Mouse (Mus musculus): Measurements from ENCODE around the gene Col4a3. TPM values are rescaled to one million over a fixed set of nuclear protein-coding genes. Genes with fewer than 3 reads are reported as not detected.
A peak's percentile ranks its signal among the peaks of the same experiment; 100 is the strongest.

Col4a3 gene
- total and polyA plus RNA-seq, 2 experiments from 2014 or later: 0.79 to 0.94 TPM

GRCm38 (mm10) chr1:82605347-82605746 lies 18.6 kb downstream of the Col4a3 start:
- ATAC-seq: peak; percentile 68
- H3K27me3 ChIP-seq (ENCODE audit: insufficient read depth, low read length): no peaks in the 10 kb centered on the region

GRCm38 (mm10) chr1:82605856-82606255 lies 19.1 kb downstream of the Col4a3 start:
- DNase-seq (ENCODE audit: low spot score): peak; percentile 10
- no peak for ATAC-seq
- Histone ChIP-seq H3K9ac (replicated peaks; ENCODE audit: low read length) (no peak overlapping the region), H3K27me3 (ENCODE audit: insufficient read depth, low read length) (no peaks in the 10 kb centered on the region), H3K4me2 (ENCODE audit: low read depth, low read length) (no peak overlapping the region), H3K27ac (no peak overlapping the region), H3K36me3 (ENCODE audit: insufficient read depth, low read length) (no peaks in the 10 kb centered on the region), H3K4me1 (ENCODE audit: insufficient read depth, low read length) (no peaks in the 10 kb centered on the region), H3K4me3 (ENCODE audit: low read length) (no peak overlapping the region), H3K9me3 (ENCODE audit: low read length) (no peaks in the 10 kb centered on the region)
- WGBS: 79% methylated on average over 7 of the region's 7 CpGs
- TF ChIP-seq CTCF (IDR thresholded peaks at IDR 0.05; ENCODE audit: low read depth): no peak

More at GRCm38 (mm10) chr1:82605347-82605746, 18.6 kb downstream of the Col4a3 start:
- H3K4me1 ChIP-seq (ENCODE audit: insufficient read depth, low read length): no peaks in the 10 kb centered on the region
- H3K36me3 ChIP-seq (ENCODE audit: insufficient read depth, low read length): no peaks in the 10 kb centered on the region
- 78% methylated on average over 7 of the region's 7 CpGs for WGBS
- TF ChIP-seq CTCF (IDR thresholded peaks at IDR 0.05; ENCODE audit: low read depth): no peak
- H3K27ac ChIP-seq: no peak overlapping the region
- H3K9me3 ChIP-seq (ENCODE audit: low read length): no peaks in the 10 kb centered on the region
- no peak overlapping the region for H3K4me2 ChIP-seq (ENCODE audit: low read depth, low read length)
- no peak overlapping the region for H3K4me3 ChIP-seq (ENCODE audit: low read length)
- H3K9ac ChIP-seq (replicated peaks; ENCODE audit: low read length): no peak overlapping the region
- no peak for DNase-seq (ENCODE audit: low spot score)

DNA sequence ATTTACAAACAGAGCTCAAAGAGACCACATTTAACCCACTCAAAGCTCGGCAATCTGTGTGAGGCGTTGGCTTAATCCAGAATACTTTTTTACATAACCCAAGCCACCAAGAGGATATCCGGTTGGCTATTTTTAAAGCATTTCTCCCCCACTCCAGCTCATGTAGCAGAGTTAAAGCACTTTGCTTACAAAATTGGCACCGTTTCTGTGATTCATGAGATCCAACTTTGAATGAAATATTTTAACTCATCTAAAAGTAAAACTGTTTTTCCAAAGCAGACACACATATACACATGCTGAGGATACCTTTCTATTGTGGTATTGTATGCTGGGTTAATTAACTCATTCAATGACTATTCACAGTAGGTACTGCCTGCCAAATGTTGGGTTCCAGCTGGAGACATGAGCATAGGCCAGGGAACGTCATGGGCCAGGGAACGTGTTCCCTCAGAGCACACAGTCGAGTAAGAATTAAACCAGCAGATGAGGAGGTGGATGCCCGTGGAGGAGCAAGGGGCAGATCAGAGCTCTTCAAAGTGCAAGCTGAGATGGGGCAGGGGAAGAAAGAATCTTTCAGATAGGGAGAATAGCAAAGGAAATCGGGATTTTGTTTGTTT lies 22.0 kb downstream of the Col4a3 start:
- Histone ChIP-seq H3K36me3 (ENCODE audit: insufficient read depth, low read length) (no peaks in the 10 kb centered on the region), H3K9me3 (ENCODE audit: low read length) (no peaks in the 10 kb centered on the region), H3K27ac (no peak overlapping the region), H3K4me3 (ENCODE audit: low read length) (no peak overlapping the region), H3K27me3 (ENCODE audit: insufficient read depth, low read length) (no peaks in the 10 kb centered on the region), H3K4me1 (ENCODE audit: insufficient read depth, low read length) (no peaks in the 10 kb centered on the region), H3K9ac (replicated peaks; ENCODE audit: low read length) (no peak overlapping the region), H3K4me2 (ENCODE audit: low read depth, low read length) (no peak overlapping the region)
- 64% methylated on average over 9 of the region's 9 CpGs for WGBS
- ATAC-seq: no peak
- peak; percentile 27 for DNase-seq (ENCODE audit: low spot score)
- TF ChIP-seq CTCF (IDR thresholded peaks at IDR 0.05; ENCODE audit: low read depth): no peak

GRCm38 (mm10) chr1:82612061-82612660 lies 25.4 kb downstream of the Col4a3 start:
- 91% methylated on average over 9 of the region's 9 CpGs for WGBS
- Histone ChIP-seq H3K36me3 (ENCODE audit: insufficient read depth, low read length) (no peaks in the 10 kb centered on the region), H3K4me3 (ENCODE audit: low read length) (no peak overlapping the region), H3K27me3 (ENCODE audit: insufficient read depth, low read length) (no peaks in the 10 kb centered on the region), H3K9me3 (ENCODE audit: low read length) (no peaks in the 10 kb centered on the region), H3K9ac (replicated peaks; ENCODE audit: low read length) (no peak overlapping the region), H3K4me1 (ENCODE audit: insufficient read depth, low read length) (no peaks in the 10 kb centered on the region), H3K27ac (no peak overlapping the region), H3K4me2 (ENCODE audit: low read depth, low read length) (no peak overlapping the region)
- TF ChIP-seq CTCF (IDR thresholded peaks at IDR 0.05; ENCODE audit: low read depth): no peak
- DNase-seq (ENCODE audit: low spot score): no peak
- no peak for ATAC-seq

GRCm38 (mm10) chr1:82618001-82618400 lies 31.3 kb downstream of the Col4a3 start:
- no peak overlapping the region for H3K4me2 ChIP-seq (ENCODE audit: low read depth, low read length)
- WGBS: 74% methylated on average over 5 of the region's 5 CpGs
- ATAC-seq: no peak

GRCm38 (mm10) chr1:82618592-82618991 lies 31.9 kb downstream of the Col4a3 start:
- no peak for TF ChIP-seq CTCF (IDR thresholded peaks at IDR 0.05; ENCODE audit: low read depth)
- ATAC-seq (no peak), DNase-seq (ENCODE audit: low spot score) (no peak)
- H3K4me3 ChIP-seq (ENCODE audit: low read length): no peak overlapping the region
- no peaks in the 10 kb centered on the region for H3K27me3 ChIP-seq (ENCODE audit: insufficient read depth, low read length)
- 84% methylated on average over 5 of the region's 5 CpGs for WGBS
- no peak overlapping the region for H3K27ac ChIP-seq
- no peaks in the 10 kb centered on the region for H3K36me3 ChIP-seq (ENCODE audit: insufficient read depth, low read length)
- H3K9ac ChIP-seq (replicated peaks; ENCODE audit: low read length): no peak overlapping the region
- no peaks in the 10 kb centered on the region for H3K9me3 ChIP-seq (ENCODE audit: low read length)
- H3K4me2 ChIP-seq (ENCODE audit: low read depth, low read length): no peak overlapping the region
- H3K4me1 ChIP-seq (ENCODE audit: insufficient read depth, low read length): no peaks in the 10 kb centered on the region

More at GRCm38 (mm10) chr1:82618001-82618400, 31.3 kb downstream of the Col4a3 start:
- no peaks in the 10 kb centered on the region for H3K27me3 ChIP-seq (ENCODE audit: insufficient read depth, low read length)
- no peak overlapping the region for H3K4me3 ChIP-seq (ENCODE audit: low read length)
- no peak overlapping the region for H3K27ac ChIP-seq
- DNase-seq (ENCODE audit: low spot score): no peak
- no peaks in the 10 kb centered on the region for H3K36me3 ChIP-seq (ENCODE audit: insufficient read depth, low read length)
- H3K9ac ChIP-seq (replicated peaks; ENCODE audit: low read length): no peak overlapping the region
- H3K4me1 ChIP-seq (ENCODE audit: insufficient read depth, low read length): no peaks in the 10 kb centered on the region
- TF ChIP-seq CTCF (IDR thresholded peaks at IDR 0.05; ENCODE audit: low read depth): no peak
- no peaks in the 10 kb centered on the region for H3K9me3 ChIP-seq (ENCODE audit: low read length)

GRCm38 (mm10) chr1:82619981-82620380 lies 33.3 kb downstream of the Col4a3 start:
- no peaks in the 10 kb centered on the region for H3K4me1 ChIP-seq (ENCODE audit: insufficient read depth, low read length)
- no peak for ATAC-seq
- TF ChIP-seq CTCF (IDR thresholded peaks at IDR 0.05; ENCODE audit: low read depth): no peak
- H3K27ac ChIP-seq: no peak overlapping the region
- H3K4me2 ChIP-seq (ENCODE audit: low read depth, low read length): no peak overlapping the region
- DNase-seq (ENCODE audit: low spot score): no peak
- no peak overlapping the region for H3K4me3 ChIP-seq (ENCODE audit: low read length)
- H3K27me3 ChIP-seq (ENCODE audit: insufficient read depth, low read length): no peaks in the 10 kb centered on the region
- 90% methylated on average over 5 of the region's 5 CpGs for WGBS
- no peaks in the 10 kb centered on the region for H3K9me3 ChIP-seq (ENCODE audit: low read length)
- no peaks in the 10 kb centered on the region for H3K36me3 ChIP-seq (ENCODE audit: insufficient read depth, low read length)
- no peak overlapping the region for H3K9ac ChIP-seq (replicated peaks; ENCODE audit: low read length)
